Mouse (Mus musculus) lung, embryonic 14.5 days (tissue): ENCODE data around the gene Coq8b. TPM values are rescaled to one million over a fixed set of nuclear protein-coding genes. Genes with fewer than 3 reads are reported as not detected.

ENCODE experiments used
- ATAC-seq: fragments of 200-750 bp; cut with Nextera tagmentation; 2 replicates; pipeline ENCODE4 v1.8.0; 2017; ENCODE audit warnings: mild to moderate bottlenecking, moderate TSS enrichment, moderate library complexity; ENCODE audit not compliant: insufficient read depth
- DNase-seq: peaks from one replicate; pipeline ENCODE4 v3.0.0-alpha.2; 2015
- H3K27ac ChIP-seq: fragments of 300-500 bp; sonication (generic); 2 replicates; pipeline ENCODE4 v1.5.1; 2014; ENCODE audit warnings: low read depth, mild to moderate bottlenecking, moderate library complexity
- H3K27me3 ChIP-seq: fragments of 300-500 bp; sonication (generic); 2 replicates; pipeline ENCODE4 v1.6.1; 2014; ENCODE audit warnings: low read length, control low read depth; ENCODE audit not compliant: insufficient read depth
- H3K36me3 ChIP-seq: fragments of 300-500 bp; sonication (generic); 2 replicates; pipeline ENCODE4 v1.6.1; 2014; ENCODE audit warnings: control low read depth; ENCODE audit not compliant: insufficient read depth
- H3K4me1 ChIP-seq: fragments of 300-500 bp; sonication (generic); 2 replicates; pipeline ENCODE4 v1.6.1; 2014; ENCODE audit warnings: antibody characterized with exemption, control low read depth; ENCODE audit not compliant: insufficient read depth
- H3K4me2 ChIP-seq: fragments of 300-500 bp; sonication (generic); 2 replicates; pipeline ENCODE4 v1.6.1; 2014; ENCODE audit warnings: mild to moderate bottlenecking
- H3K4me3 ChIP-seq: fragments of 300-500 bp; sonication (generic); 2 replicates; pipeline ENCODE4 v1.5.1; 2014; ENCODE audit warnings: low read depth, low read length
- H3K9ac ChIP-seq: fragments of 300-500 bp; sonication (generic); 2 replicates; pipeline ENCODE4 v1.6.1; 2014
- H3K9me3 ChIP-seq: fragments of 300-500 bp; sonication (generic); 2 replicates; pipeline ENCODE4 v1.6.1; 2016; ENCODE audit warnings: low read depth, low read length, control low read depth
- CTCF ChIP-seq: IDR thresholded peaks from 2 replicates; pipeline ENCODE4 v1.5.1; 2016; ENCODE audit warnings: antibody characterized with exemption, low read depth
- WGBS: fragments of 180-500 bp; shearing (Covaris S2); extraction: QIAGEN DNeasy Blood & Tissue Kit; methylation state at CpG from one replicate; pipeline ENCODE4 v1.1.7; 2014; 5-methylcytosine and 5-hydroxymethylcytosine counted together
- microRNA counts: library from miRNA; unstranded; fragments of <30 nt; microRNA quantifications from one replicate; lab custom pipeline; 2016
- microRNA-seq: library from miRNA; unstranded; fragments of <30 nt; microRNA quantifications from one replicate; pipeline ENCODE4, GENCODE M21; 2016; ENCODE audit warnings: borderline number of aligned reads
- polyA plus RNA-seq: library from polyadenylated mRNA; unstranded; fragments of >200 nt; fragmentation: Nextera tagmentation; extraction: Ambion mirVana; gene quantifications from 2 replicates; pipeline ENCODE4 v1.2.1, GENCODE M21; 2014

The Coq8b gene
- polyA plus RNA-seq, 1 experiment from 2014 or later: 13.7 TPM

DNA sequence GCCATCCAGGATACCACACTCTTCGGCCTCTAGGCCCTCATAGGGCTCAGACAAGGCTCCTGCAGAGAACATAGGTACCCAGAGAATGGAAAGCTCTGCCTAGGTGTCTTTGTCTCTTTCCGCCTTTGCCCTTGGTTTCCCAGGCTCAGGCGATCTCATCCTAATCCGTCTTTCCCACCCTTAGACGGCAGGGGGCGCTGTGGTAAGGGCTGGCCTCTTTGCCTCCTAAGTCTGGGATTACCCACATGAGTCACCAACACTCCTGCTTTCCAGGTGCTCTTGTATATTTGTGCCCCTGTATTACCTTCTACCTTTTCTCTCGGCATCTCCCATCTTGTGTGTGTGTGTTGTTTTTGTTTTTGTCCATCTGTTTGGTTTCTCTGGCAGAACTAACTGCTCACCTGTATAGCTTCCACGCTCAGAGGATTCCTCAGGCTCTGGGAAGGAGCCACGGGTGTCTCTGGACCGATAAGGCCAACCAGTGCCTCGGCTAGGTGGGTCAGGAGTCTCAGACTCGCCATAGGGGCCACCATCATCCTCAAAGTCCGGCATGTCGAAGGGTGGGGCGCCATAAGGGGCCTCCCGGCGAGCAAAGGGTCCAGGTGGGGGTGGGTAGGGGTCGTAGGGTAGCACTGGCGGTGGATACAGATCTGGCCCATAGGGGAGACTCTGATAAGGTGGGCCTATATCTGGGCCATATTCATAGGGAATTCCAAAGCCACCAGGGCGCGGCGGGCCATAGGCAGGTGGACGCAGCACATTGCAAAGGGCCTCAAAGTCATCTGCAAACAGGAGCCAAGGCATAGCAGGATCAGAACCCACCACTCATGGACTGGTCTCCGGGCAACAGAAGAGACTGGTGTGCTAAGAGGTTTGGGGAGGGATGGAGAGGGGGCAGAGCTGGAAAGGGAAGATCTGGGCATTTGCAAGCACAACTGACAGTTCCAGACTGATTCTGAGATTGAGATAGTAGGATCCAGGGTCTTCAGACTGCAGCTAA, 73.6 kb downstream of the Coq8b start:
- TF ChIP-seq CTCF: peak; percentile 82
- DNase-seq: peak; percentile 62
- H3K9me3 ChIP-seq: no peaks in the 10 kb centered on the region
- H3K4me2 ChIP-seq: no peak overlapping the region
- peaks cover 13% of the 10 kb centered on the region; the same call in 1 of the 2 replicates for H3K36me3 ChIP-seq
- H3K27me3 ChIP-seq: no peaks in the 10 kb centered on the region
- no peak overlapping the region for H3K9ac ChIP-seq
- no peak for ATAC-seq
- H3K4me3 ChIP-seq: no peak overlapping the region
- 0 out of 2 replicates have a peak, but pooled peaks cover 2% of the 10 kb centered on the region for H3K4me1 ChIP-seq
- no peak overlapping the region for H3K27ac ChIP-seq
- 72% methylated on average over 24 of the region's 24 CpGs for WGBS

- no peaks in the 10 kb centered on the region for H3K9me3 ChIP-seq
- no peak overlapping the region for H3K4me3 ChIP-seq
- H3K27ac ChIP-seq: no peak overlapping the region
- no peak for DNase-seq
- 70% methylated on average over 9 of the region's 9 CpGs for WGBS
- H3K27me3 ChIP-seq: no peaks in the 10 kb centered on the region
- 0 out of 2 replicates have a peak, but pooled peaks cover 2% of the 10 kb centered on the region for H3K4me1 ChIP-seq
- peaks cover 13% of the 10 kb centered on the region; the same call in 1 of the 2 replicates for H3K36me3 ChIP-seq
- no peak overlapping the region for H3K4me2 ChIP-seq
- ATAC-seq: peak; percentile 13; the same call in 1 of the 2 replicates
- TF ChIP-seq CTCF: peak; percentile 43
- no peak overlapping the region for H3K9ac ChIP-seq
Observed at GRCm38 (mm10) chr7:27307551-27307950, 74.7 kb downstream of the Coq8b start.

MicroRNA genes within 50 kb of the gene (microRNA counts, 519-probe panel; counts per million panel counts)
- microRNA mmu-miR-1191 (lab: Ali Mortazavi, UCI): 30.5 counts per million

Small RNA genes lying within 50 kb of the gene (microRNA-seq; reads per million reads assigned to microRNA genes)
- gene Mir1191: 2.6 reads per million, percentile 6 among the genes with 10 or more reads in this experiment

Other genes with a start within 250 kb of the Coq8b start
- gene Cyp2a12, start 203.9 kb upstream of the Coq8b start, polyA plus RNA-seq: not detected in 2 replicates
- 9.3 and 12.3 TPM in 2 replicates for gene Cyp2f2, start 113.1 kb upstream of the Coq8b start, polyA plus RNA-seq
- 0.11 and 0.20 TPM in 2 replicates for gene Cyp2t4, start 79.3 kb upstream of the Coq8b start, polyA plus RNA-seq
- gene Egln2, start 66.2 kb upstream of the Coq8b start, polyA plus RNA-seq: 48.4 and 50.0 TPM in 2 replicates
- gene Rab4b, start 54.1 kb upstream of the Coq8b start, polyA plus RNA-seq: 59.4 and 62.1 TPM in 2 replicates
- 0.55 and 1.5 TPM in 2 replicates for gene Gm21983, start 51.9 kb upstream of the Coq8b start, polyA plus RNA-seq
- 155 and 161 TPM in 2 replicates for gene Mia, start 51.9 kb upstream of the Coq8b start, polyA plus RNA-seq
- 3.2 and 3.8 TPM in 2 replicates for gene BC024978, start 37.2 kb upstream of the Coq8b start, polyA plus RNA-seq
- gene Snrpa, start 36.8 kb upstream of the Coq8b start, polyA plus RNA-seq: 293 and 320 TPM in 2 replicates
- gene Itpkc, start 4.4 kb upstream of the Coq8b start, polyA plus RNA-seq: 5.4 and 5.9 TPM in 2 replicates
- 15.2 and 16.2 TPM in 2 replicates for gene Numbl, start 25.4 kb downstream of the Coq8b start, polyA plus RNA-seq
- 73.5 and 86.0 TPM in 2 replicates for gene Ltbp4, start 104.7 kb downstream of the Coq8b start, polyA plus RNA-seq
- gene Shkbp1, start 123.0 kb downstream of the Coq8b start, polyA plus RNA-seq: 45.1 and 53.5 TPM in 2 replicates
- gene Gm20479, start 124.4 kb downstream of the Coq8b start, polyA plus RNA-seq: 0.73 and 1.6 TPM in 2 replicates
- gene Sptbn4, start 214.7 kb downstream of the Coq8b start, polyA plus RNA-seq: 0.31 and 0.51 TPM in 2 replicates
- 54.5 and 56.0 TPM in 2 replicates for gene Blvrb, start 215.0 kb downstream of the Coq8b start, polyA plus RNA-seq
- 22.0 and 24.3 TPM in 2 replicates for gene Sertad3, start 240.7 kb downstream of the Coq8b start, polyA plus RNA-seq